Mouse (Mus musculus): ENCODE data around the gene Adgrd1.

GRCm38 (mm10) chr5:129116299-129116698 lies 19.7 kb downstream of the Adgrd1 start:
- TF ChIP-seq POLR2A (IDR thresholded peaks at IDR 0.05; ENCODE audit: insufficient read depth, low read length) (no peak), EP300 (IDR thresholded peaks at IDR 0.05; ENCODE audit: insufficient read depth, low read depth, low read length) (no peak), CTCF (IDR thresholded peaks at IDR 0.05; ENCODE audit: low read depth, low read length) (no peak)

Measured in ES-Bruce4 (cell line).